Mouse (Mus musculus): Measurements from ENCODE around the gene BC028528.

DNA sequence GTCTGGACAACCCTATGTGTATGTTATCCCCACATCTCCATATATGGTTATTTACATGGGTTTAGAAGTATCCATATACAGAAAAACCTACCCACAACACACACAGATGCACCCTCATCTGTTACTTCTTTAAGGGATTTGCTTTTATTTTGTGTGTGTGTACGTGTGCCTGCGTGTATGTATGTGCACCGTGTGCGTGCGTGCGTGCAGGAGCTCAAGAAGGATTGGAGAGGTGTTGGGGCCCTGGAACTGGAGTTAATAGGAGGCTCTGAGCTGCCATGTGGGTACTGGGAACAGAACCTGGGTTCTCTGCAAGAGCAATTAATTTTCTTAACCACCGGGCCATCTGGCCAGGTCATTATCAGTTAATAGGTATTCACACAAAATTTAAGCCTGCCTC, 19.8 kb downstream of the BC028528 start:
- no peak for TF ChIP-seq CTCF (IDR thresholded peaks at IDR 0.05; ENCODE audit: extremely low read depth, insufficient read length, insufficient replicate concordance, low read depth, low read length)
- no peak for TF ChIP-seq POLR2A (IDR thresholded peaks at IDR 0.05; ENCODE audit: low read depth, low read length)
